Mouse (Mus musculus) inflammation-experienced regulatory T-cells, adult 6 months (primary cell): Measurements from ENCODE around the gene Themis. TPM values are rescaled to one million over a fixed set of nuclear protein-coding genes. Genes with fewer than 3 reads are reported as not detected.

Source experiments
- ATAC-seq: one replicate; pipeline ENCODE4 v1.8.0; 2017
- polyA plus RNA-seq, 3 experiments: library from polyadenylated mRNA; unstranded; fragments of 100-300 nt; shearing (Covaris generic); gene quantifications; one replicate each; pipeline ENCODE4 v1.2.1; 2017

The Themis gene
- polyA plus RNA-seq, 3 experiments from 2014 or later = 62.9 to 95.5 (median 64.3) TPM

DNA sequence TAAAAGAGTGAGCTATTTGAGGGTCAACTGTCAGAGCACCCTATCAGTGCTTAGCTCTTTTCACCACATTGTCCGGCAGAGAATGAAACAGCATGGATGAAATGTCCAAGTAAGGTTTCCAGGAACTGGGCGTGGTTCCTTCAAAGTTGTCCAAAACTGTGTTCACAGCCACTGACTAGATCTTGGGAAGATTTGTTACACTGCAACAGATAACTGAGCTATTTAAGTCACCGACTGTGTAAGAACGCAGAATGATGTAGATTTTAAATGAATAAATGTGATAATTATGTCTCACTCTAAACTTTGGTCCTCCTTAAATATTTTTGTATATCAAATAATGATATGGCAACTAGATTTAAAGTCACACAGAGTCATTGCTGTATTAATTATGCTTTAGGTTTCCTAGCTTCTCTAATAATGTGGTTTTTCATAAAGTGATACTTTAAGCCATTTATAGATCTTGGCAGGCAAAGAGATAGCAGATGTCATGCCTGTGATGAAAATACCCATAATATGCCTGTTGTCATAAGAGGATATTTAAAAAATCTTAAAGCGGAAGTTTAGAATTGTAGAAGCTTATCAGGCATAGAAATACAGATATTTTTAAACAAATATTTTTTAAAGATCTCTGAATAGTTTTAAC, 143.9 kb downstream of the Themis start:
- no peak for ATAC-seq

DNA sequence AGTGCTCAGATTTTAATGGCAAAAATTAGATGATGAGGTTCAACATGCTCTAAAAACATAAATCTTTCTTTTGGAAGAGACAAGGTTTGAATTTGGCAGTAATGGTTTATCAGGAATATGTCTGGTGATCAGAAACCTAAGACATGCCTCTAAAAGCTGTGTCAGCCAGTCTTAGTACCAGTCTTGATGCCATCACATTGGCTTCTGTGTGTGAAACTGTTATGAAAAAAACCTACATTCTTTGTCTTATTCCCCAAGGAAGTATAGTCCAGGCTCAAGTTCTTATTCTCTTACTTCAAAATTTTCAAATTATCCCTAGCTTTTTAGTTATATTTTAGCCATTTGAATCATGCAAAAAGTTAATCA, 144.4 kb downstream of the Themis start:
- ATAC-seq = no peak

DNA sequence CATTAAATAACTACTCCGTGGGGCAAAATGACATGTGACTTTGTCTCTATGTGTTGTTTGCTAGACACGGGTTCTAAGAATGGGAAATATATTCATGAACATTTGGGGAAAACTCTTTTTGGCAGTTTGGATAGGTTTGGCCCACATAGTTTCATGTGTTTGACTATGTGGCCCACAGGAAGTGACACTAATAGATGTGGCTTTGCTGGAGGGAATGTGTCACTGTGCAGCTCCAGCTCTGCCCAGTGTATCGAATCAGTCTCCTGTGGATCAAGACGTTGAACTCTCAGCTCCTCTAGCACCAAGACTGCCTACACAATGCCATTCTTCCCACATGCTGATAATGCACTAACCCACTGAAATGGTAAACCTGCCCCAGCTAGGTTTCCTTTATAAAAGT, 148.0 kb downstream of the Themis start:
- ATAC-seq = peak; percentile 77

DNA sequence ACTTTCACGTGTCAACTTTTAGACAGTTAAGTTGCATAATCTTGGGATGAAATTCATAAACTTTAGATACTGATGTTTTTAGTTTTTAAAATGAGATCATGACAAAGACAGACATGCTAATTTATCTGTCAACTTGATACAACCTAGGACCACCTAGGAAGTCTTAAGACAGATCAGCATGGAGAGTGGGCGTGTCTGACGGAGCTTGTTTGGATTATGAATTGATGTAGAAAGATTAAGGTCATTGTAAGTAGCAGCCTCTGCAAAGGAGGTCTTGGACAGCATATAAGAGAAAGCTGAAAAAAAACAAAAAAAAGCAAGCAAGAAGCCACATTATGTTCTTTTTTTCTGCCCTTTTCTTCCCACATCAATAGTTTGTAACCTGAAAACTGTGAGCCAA, 154.2 kb downstream of the Themis start:
- ATAC-seq = no peak

DNA sequence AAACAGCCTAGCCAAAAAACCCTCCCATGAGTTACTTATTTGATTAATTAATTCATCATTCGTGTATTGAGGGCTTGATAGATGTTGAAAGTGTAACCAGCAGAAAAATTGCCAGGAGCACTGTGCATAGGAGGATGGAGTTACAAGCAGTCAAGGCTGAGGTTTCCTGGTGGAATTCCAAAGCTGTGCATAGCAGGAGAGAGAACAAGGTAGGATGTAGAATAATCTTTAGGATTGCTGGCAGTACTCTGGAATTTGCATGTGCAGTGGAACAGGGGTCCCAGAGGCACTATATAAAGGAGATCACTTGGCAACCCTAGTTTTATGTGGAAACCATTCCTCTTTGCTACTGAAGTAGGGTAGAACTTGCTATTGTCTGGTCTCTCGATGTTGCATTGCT, 174.4 kb downstream of the Themis start:
- no peak for ATAC-seq

DNA sequence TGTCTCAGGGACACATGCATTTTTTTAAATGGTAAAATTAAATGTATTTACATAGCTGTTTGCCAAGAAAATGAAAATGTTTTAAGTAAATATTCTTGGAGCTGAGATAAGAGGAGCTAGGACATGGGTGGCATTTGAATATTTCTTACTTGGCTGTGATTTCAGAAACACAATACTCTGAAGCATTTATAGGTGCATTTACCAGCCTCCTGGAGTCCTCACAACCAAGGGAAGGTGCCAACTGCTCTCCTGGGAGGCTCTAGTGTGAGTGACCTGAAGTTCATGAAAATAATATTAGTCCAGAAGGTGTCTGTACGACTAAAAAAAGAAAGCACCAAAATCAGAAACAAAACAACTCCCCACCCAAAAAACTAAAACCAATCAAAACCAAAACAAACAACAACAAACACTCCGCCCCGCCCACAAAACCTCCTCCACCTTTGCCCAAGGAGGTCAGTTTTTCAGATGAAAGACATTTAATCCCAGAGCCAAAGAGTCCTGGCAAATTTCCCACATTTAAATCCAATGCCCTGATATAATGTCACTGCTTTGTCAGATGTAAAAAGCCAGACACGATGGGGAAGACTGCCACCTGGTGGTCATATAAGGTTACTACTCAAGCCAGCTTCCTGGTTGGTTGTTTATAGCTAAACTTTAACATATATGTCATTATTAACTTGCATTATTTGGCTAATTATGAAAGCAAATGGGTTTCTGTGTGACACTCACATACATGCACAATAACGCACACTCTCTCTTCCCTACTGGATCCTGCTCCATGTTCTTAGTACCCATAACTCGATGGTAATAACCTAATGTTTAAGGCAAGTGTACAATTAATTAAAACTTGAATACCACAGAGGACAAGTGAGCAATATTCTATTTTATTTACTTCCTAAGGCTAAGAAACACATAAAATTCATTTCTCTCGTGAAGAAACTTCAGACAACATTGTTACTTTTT, 175.9 kb downstream of the Themis start:
- peak; percentile 82 for ATAC-seq

DNA sequence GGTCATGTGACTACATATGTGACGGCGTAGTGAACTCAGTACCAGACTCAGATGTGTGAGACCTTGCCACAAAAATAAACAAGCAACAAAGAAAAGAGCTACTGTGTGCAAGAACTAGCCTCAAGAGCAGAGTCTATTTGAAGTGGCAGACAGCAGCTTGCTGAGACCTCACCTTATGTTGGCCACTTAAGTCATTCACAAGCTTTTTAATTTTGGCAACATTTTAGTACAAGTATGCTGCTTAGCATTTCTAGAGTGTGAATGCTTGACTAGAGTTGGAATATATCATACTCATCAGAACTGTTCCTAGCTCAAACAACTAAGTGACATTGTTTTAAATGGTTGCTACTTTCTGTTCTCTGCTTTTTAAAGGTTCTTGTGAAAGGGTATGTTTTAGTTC, 188.0 kb downstream of the Themis start:
- no peak for ATAC-seq

DNA sequence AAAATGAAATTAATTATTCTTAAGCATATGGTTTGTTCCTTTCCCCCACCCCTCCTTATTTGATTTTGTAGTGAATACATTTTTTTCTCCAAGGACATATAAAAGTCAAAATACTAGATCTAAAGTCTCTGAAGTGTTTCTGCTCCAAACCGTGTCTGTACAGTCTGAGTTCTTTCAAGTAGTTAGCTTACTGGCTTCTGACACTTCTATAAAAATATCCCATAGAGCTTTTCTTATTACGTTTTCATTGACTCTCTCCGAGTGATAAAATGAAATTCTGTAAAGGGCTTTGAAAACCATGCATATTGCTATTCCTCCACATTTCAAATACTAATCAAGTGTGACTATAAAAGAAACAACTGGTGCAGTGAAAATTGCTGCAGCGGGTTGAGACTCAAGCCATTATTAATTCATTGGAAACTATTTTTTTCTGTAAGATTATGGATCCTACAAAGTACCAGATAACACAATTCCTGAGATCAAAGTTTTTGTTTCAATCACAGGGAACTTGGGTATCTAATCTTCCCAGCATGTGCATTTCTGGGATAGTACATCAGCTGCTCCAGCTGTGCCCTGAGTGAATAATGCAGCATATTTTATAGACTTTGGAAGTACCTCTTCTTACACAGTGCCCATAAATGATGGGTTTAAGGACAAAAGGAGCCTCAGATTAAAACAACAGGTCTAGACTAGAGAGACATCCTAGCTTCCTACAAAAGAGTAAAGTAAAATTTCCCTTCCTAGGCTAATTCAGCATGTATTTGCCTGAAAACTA, 202.6 kb downstream of the Themis start:
- no peak for ATAC-seq

DNA sequence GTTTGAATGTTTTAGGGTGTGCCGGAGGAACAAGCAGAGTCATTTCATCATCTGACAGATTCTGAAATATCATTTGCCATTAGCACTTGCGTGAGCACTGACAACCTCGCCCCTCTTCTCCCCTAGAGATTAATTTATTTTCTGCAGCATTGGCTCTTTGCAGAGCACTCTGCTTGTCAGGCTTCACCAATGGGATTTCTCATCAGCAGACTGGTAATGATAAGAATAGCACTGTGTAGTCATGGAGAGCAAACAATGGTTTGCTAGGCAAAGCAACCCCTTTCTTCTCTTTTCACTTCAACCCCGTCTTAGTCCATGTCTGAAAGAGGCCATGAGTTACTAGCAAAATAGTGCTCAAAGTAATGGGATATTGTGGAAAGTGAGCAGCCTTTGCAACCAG, 206.4 kb downstream of the Themis start:
- no peak for ATAC-seq

DNA sequence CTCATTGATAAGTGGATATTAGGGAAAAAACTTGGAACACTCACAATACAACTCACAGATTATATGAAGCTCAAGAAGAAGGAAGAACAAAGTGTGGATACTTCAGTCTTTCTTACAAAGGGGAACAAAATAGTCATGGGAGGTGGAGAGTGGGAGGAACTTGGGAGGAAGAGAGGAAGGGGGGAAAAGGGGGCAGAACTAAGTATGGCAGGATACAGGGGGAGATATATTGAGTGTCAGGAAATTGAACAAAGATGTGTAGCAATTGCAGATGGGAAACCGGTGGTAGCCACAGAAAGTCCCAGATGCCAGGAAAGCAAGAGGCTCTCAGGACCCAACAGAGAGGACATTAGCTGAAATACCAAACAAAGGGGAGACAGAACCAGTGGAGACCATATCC, 219.5 kb downstream of the Themis start:
- no peak for ATAC-seq

DNA sequence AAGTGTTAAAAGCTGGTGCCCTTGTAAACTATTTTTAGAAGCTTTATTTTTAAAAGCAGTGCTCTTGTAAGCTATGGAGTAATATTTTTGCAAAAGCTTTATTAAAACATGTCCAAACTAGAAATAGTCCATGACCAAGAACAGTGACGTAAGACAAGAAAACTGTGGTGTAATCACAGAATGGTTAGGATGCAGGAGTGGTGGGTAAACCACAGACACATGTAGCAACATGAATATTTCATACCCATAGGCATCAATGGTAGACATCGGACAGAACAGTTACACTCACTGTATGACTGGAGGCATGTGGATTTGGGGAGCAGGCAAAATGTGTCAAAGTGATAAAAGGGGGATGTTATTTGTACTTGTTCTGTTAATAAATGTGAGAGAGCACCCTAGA, 222.7 kb downstream of the Themis start:
- no peak for ATAC-seq

DNA sequence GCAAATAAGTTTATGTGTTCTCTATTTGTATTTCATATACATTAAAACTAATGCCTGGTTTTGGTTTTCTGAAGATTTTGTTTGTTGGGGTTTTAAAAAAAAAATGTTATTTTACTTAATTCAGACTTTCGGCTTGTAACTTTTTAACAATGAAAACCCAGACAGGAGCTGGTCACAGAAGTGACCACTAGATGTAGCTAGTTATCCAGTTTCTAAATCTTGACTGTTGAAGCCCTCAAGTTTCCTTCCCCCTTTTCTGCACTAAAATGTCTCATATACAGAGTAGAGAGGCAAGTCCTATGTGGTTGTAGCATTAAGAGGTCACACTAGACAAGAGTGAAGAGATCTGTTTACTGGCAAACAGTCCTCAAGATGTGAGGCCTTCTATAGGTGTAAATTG, 230.2 kb downstream of the Themis start:
- ATAC-seq = no peak
